Mouse (Mus musculus) kidney, adult 18-20 months (tissue): ENCODE measurements around the gene Grin3b.
A peak's percentile ranks its signal among the peaks of the same experiment; 100 is the strongest.

Source experiments
- DNase-seq: peaks from one replicate; pipeline ENCODE4 v3.0.0; 2021

Grin3b gene

DNA sequence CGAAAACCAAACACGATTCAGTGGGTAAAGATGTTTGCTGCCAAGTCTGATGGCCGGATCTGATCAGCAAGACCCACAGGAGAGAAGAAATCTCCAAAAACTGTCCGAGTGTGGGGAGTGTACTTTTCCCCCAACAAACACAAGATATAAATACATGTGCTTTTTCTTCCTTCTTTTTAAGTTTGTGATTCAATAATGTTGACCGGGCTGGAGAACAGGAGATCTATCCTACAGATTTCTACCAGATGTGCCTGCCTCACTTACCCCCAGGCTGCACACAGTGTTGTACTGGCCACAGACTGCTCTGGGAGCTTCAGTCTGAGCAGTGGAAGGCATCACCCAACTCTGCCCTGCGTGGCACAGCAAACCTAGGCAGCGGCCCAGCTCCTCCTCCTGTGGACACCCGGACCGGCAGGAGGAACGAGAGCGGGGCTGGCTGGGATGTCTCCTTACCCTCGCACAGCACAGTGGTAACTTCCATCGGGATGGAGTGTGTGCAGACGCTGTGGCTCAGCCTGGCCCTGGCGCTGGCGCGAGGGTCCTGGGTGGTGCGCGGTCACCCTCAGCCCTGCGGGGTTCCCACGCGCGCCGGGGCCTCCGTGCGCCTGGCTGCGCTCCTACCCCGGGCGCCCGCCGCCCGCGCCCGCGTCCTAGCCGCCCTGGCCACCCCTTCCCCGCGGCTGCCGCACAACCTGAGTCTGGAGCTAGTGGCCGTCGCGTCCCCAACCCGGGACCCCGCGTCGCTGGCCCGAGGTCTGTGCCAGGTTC lies at the start of gene Grin3b:
Grin3b (plus strand) TSS at position 301 of the 768 bp plus-strand sequence.
- DNase-seq: no peak

DNA sequence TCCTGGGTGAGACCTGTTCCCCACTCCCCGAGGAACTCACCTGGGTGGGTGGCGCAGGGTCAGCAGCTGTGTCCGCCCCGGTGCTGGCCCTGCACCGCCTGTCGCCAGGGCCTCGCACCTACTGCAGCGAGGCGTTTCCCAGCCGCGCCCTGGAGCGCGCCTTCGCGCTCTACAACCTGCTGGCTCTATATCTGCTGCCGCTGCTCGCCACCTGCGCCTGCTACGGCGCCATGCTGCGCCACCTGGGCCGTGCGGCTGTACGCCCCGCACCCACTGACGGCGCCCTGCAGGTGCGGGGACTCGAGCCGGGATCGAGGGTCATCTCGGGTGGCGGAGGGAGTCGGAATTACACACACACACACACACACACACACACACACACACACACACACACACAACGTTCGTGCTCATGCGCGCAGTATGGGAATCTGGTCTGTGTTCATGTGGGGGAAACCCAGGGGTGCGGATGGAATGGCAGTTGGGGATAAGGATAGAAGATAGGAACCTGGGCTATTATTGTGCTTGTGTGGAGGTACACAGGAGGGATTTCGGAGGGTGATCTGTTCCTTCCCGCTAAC lies 49.5 kb upstream of the Grin3b start, which contains the start of gene R3hdm4:
R3hdm4 (minus strand) TSS at position 251 of the 578 bp plus-strand sequence.
- no peak for DNase-seq

DNA sequence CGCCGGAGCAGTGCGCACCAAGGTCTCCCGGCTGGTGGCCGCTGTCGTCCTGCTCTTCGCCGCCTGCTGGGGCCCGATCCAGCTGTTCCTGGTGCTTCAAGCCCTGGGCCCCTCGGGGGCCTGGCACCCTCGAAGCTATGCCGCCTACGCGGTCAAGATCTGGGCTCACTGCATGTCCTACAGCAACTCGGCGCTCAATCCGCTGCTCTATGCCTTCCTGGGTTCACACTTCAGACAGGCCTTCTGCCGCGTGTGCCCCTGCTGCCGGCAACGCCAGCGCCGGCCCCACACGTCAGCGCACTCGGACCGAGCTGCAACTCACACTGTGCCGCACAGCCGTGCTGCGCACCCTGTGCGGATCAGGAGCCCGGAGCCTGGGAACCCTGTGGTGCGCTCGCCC lies 48.9 kb upstream of the Grin3b start:
- DNase-seq: no peak

DNA sequence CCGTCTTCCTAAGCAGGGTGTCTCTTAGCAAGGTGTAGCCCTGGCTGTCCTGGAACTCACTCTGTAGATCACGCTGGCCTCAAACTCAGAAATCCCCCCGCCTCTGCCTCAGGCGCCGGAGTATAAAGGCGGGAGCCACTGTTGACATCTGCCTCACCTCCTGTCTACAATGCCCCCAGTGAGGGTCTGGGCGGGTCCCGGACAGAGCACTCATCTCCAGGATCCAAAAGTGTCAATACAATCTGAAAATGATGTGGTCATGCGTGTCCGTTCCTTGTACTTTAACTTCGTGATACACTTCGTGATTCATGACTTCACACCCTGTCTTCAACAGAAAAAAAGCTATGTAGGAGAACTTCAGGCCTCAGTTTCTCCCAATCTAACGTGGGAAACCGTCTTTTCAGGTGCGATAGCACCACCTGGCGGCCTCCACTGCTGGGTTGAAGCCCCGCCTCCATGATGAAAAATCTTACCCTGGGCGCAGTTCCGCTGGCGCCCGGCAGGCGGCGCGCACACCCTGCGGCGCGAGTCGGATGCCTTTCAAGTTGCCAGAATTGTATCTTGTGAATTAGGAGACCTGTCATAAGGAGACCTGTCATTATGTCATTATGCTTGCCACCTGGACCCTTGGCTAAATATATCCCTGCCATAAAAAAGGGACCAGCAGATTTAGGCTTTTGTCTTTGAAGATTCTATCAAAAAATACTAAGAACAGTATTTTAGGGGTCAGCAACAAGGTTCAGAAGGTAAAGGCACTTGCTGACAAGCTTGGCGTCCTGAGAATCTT lies 45.3 kb upstream of the Grin3b start:
- DNase-seq: peak; percentile 97

GRCm38 (mm10) chr10:79925785-79926490 lies 44.6 kb upstream of the Grin3b start:
- DNase-seq: no peak

GRCm38 (mm10) chr10:79926491-79927323 lies 43.8 kb upstream of the Grin3b start, which contains the start of gene Arid3a:
Arid3a (plus strand) TSS chr10:79927043.
- peak; percentile 90 for DNase-seq

- DNase-seq: peak; percentile 72
Observed at GRCm38 (mm10) chr10:79927324-79928029, 43.0 kb upstream of the Grin3b start.

DNA sequence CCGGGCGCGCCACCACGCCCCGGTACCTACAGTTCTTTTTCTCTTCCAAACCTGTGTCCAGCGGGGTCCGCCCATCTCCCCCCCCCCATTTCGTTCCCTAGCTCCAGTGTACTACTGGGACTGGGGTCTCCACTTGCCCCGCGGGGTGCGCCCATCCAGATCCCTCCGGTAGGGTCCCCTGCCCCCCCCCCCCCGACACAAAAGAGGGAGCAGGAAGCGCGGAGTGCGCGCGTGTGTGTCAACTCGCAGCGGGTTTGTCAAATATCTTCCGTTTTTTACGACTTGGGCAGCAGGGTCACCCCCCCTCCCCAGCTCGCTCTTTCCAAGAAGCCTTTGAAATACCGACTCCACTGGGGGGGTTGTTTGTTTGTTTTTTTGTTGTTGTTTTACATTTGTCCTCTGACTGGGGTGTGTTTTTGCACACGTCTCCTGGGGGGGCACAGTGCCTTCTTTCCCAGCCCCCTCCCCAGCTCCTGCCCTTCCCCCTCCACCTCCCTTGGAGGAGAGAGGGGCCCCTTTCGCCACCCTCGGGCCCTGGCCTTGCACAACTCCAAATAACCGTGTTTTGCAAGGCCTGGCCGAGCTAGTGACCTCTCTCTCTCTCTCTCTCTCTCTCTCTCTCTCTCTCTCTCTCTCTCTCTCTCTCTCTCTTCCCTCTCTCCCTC lies 42.4 kb upstream of the Grin3b start:
- DNase-seq: no peak

DNA sequence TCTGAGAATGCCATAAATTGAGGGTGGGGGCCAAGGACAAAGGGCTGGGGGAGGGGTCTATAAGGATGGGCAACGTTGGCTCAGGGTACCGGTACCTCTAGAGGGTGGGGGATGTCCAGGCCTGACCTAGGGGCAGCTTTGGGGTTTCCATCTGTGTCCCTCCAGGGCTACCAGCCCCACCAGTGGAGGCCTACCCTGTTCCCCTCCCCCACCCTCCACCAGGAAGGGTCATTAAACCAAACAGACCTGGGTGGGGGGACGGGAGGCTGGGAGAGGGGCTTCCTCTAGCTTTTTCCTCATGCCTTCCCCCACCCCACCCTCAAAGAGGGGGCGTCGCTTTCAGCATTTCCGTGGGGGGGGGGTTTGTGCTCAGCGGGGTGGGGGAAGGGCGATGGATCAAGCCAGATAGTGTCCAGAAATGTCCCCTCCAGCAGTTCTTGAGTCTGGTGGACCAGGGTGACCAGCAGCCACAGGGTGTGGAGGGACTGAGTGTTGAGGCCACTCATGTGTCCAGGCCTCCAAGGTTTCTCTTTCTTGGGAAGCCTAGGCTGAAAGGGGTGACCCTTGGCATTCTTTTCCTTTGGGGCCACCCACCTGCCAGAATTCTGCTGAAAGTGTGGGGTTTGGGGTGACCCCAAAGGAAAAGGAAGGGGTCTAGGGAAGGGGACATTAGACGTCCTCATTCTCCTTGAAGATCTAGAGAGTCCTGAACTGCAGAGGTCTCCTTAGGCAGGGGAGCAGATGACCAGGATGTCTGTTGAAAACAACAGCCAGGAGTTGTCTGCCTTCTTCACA lies 41.4 kb upstream of the Grin3b start:
- DNase-seq: no peak

- DNase-seq: no peak
Observed at GRCm38 (mm10) chr10:79929967-79930825, 40.3 kb upstream of the Grin3b start.

DNA sequence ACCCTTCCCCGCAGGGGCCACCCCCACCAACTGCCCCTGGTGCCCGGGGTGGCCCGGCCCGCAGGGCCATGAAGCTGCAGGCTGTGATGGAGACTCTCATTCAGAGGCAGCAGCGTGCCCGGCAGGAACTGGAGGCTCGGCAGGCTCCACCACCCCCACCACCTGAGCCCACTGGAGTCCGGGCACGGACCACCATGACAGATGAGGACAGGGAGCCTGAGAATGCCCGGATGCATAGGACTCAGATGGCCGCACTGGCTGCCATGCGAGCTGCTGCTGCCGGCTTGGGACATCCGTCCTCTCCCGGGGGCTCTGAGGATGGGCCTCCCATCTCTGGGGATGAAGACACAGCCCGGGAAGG lies 39.7 kb upstream of the Grin3b start:
- DNase-seq: no peak

DNA sequence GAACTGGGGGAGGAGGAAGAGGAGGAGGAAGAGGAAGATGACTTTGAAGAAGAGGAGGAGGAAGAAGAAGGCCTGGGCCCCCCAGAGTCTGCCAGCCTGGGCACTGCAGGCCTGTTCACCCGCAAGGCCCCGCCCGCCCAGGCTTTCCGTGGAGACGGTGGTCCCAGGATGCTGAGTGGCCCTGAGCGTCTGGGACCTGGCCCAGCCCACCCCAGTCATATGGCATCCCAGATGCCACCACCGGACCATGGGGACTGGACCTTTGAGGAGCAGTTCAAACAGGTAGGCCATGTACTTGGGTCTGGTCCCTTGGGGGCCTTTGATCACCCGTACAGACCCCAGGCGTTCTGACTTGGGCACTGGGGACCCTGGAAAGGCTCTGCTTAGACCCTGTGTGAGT lies 38.7 kb upstream of the Grin3b start:
- no peak for DNase-seq

DNA sequence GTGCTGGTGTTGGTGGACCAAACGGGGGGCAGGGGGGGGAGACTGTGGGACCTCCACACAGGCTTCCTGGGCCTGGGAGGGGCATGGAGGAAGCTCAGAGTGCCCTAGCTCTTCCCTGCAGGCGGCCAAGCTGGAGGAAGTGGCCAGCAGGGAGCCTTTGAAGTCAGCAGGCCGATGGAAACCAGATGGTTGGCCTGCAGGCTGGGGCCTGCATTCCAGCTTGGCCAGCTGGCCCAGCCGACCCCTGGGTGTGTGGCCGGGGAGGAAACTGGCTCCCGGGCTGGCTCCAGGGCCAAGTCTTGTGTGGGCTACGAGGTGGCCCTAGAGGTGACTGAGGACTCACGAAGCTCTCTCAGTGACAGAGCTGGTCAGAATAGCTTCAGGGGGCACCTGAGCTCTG lies 37.8 kb upstream of the Grin3b start:
- peak; percentile 50 for DNase-seq

GRCm38 (mm10) chr10:79933145-79933679 lies 37.3 kb upstream of the Grin3b start:
- DNase-seq: no peak

DNA sequence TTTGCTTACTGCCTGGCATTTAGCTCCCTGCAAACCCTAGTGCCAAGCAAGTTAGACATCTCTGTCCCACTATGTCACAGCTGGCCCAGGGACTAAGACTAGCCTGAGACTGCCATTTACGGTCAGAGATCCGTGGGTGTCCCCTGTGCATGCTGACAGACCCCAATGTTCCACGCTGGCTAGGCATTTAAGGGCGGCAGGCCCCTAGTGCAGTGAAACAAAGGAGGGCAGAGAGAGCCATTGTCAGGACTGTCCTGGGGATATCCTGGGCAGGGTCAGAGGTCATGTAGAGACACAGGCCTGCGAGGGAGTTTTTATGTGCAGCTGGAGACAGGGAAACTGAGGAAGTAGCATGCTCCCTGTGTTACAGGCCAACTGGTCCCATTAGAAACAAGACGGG lies 36.7 kb upstream of the Grin3b start:
- DNase-seq: no peak

DNA sequence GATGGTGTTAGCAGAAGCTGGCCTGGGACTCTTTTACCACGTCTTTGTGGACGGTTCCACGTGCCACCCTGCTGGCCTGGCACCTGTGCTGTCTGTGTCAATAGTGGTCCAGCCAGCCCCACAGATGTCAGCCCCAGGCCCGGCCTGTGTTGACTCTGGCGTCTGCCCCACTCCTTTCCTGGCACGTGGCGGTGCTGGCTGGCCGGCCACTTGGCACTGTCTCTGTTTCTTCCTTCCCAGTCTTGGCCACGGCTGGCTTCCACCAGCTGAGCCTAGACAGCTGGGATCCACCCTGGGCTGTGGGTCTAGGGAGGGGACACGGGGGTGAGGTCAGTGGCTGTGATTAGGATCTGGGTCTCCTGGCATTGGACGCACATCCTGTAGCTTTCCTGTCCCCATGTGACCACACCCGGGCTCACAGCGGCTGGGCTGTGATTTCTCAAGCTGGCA lies 36.2 kb upstream of the Grin3b start:
- DNase-seq: peak; percentile 87

DNA sequence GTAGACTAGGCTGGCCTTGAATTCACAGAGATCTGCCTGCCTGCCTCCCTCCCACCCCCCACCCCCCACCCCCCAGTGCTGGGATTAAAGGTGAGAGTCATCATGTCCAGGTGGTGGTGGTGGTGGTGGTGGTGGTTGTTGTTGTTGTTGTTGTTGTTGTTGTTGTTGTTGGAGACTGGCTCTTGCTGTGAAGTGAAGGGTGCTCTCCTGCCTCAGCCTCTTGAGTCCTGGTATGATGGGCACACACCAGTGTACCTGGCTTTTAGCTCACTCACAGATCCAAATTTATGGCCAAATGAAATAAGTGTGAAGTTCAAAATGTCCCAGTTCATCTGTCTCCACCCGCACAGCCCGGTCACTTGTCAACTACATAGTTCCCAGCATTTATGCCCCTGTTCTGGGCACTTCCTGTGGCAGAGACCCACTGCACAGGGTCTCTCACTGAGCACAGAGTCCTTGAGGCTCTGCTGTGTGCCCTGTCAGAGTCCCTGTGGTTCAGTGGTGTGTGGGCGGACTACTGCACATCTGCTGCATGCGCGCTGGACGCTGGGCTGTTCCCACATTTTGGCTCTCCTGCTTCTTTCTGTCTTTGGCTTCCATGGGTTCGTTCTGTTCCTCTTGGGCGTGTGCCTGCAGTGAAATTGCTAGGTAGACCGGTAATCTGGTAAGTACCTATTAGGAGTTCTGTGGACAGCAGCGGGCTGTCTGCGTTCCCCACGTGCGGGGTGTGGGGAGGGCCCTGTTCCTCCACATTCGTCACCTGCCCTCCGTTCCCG lies 35.5 kb upstream of the Grin3b start:
- DNase-seq: no peak
